ENCODE assay signal across 15 mouse cellular contexts in the genomic region with DNA sequence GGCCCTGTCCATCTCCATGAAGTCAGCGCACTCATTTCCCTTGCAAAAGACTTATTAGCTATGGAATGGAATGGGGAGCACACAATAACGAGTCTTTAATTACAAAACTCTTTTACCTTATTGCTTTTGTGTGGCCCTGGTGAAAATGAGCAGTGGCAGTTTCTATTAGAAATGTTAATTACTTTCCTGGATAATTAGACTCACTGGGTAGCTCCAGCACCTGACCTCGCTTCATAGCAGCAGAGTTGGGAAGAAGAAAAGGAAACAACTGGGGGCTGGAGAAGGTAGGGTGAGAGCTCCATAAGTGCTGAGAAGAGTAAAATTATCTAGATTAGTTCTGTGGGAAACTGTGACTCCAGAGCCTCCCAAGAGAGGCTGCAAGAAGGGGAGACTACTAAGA.
"Had no signal": no experiment of that assay in that cellular context is flagged by ENCODE, and none has a peak within 500 bp of the region (broad histone marks: within the 10 kb centered on the region; RNA-seq: fewer than 3 reads in every experiment).

No protein-coding gene starts in this region.

- H3K27me3 ChIP-seq: limb, embryonic 12.5 days; liver, embryonic 13.5 days; lung, embryonic 15.5 days; midbrain, embryonic 15.5 days had no signal

- H3K9me3 ChIP-seq: limb, embryonic 12.5 days; liver, embryonic 13.5 days; lung, embryonic 15.5 days; midbrain, embryonic 15.5 days had no signal

- H3K4me3 ChIP-seq: left cerebral cortex, adult 2 months; limb, embryonic 12.5 days; liver, embryonic 13.5 days; lung, embryonic 15.5 days; midbrain, embryonic 15.5 days had no signal

- H3K36me3 ChIP-seq: limb, embryonic 12.5 days; liver, embryonic 13.5 days; lung, embryonic 15.5 days; midbrain, embryonic 15.5 days had no signal

- H3K9ac ChIP-seq: limb, embryonic 12.5 days; liver, embryonic 13.5 days; liver, postnatal 0 days; lung, embryonic 15.5 days; midbrain, embryonic 15.5 days had no signal

- DNase-seq: kidney, adult 8-10 months; kidney, postnatal 25 days; liver; liver, embryonic 13.5 days; liver, postnatal 0 days; lung, postnatal 14 days; retina, postnatal 1 day; right cerebral cortex, postnatal 4 days; spleen, adult 18-20 months; thymus, adult 18-20 months; thymus, postnatal 14 days had no signal

- H3K4me1 ChIP-seq: limb, embryonic 12.5 days; liver, embryonic 13.5 days; lung, embryonic 15.5 days; midbrain, embryonic 15.5 days had no signal

- H3K27ac ChIP-seq: left cerebral cortex, adult 2 months; limb, embryonic 12.5 days; liver, embryonic 13.5 days; lung, embryonic 15.5 days; midbrain, embryonic 15.5 days had no signal

- H3K4me2 ChIP-seq: limb, embryonic 12.5 days; liver, embryonic 13.5 days; lung, embryonic 15.5 days; midbrain, embryonic 15.5 days had no signal

- ATAC-seq: liver, postnatal 0 days; midbrain, embryonic 15.5 days had no signal
